Mouse (Mus musculus) hindbrain, postnatal 0 days (tissue): ENCODE results near the gene Gm28035. TPM values are rescaled to one million over a fixed set of nuclear protein-coding genes. Genes with fewer than 3 reads are reported as not detected.
A peak's percentile ranks its signal among the peaks of the same experiment; 100 is the strongest.

Experiments used
- ATAC-seq: fragments of 200-750 bp; cut with Nextera tagmentation; 2 replicates; pipeline ENCODE4 v1.8.0; 2017; ENCODE audit warnings: mild to moderate bottlenecking, moderate TSS enrichment, moderate library complexity
- DNase-seq: peaks from one replicate; pipeline ENCODE4 v3.0.0-alpha.2; 2015; ENCODE audit warnings: low spot score
- H3K27ac ChIP-seq: fragments of 300-500 bp; sonication (generic); 2 replicates; pipeline ENCODE4 v1.5.1; 2014; ENCODE audit warnings: mild to moderate bottlenecking
- H3K27me3 ChIP-seq: fragments of 300-500 bp; sonication (generic); 2 replicates; pipeline ENCODE4 v1.6.1; 2014; ENCODE audit warnings: low read length, mixed read lengths; ENCODE audit not compliant: insufficient read depth
- H3K36me3 ChIP-seq: fragments of 300-500 bp; sonication (generic); 2 replicates; pipeline ENCODE4 v1.6.1; 2014; ENCODE audit warnings: low read length, mixed read lengths; ENCODE audit not compliant: insufficient read depth
- H3K4me1 ChIP-seq: fragments of 300-500 bp; sonication (generic); 2 replicates; pipeline ENCODE4 v1.6.1; 2014; ENCODE audit warnings: antibody characterized with exemption, low read length, mixed read lengths; ENCODE audit not compliant: insufficient read depth
- H3K4me2 ChIP-seq: fragments of 300-500 bp; sonication (generic); 2 replicates; pipeline ENCODE4 v1.6.1; 2014; ENCODE audit warnings: low read depth, mild to moderate bottlenecking, low read length, moderate library complexity, mixed read lengths
- H3K4me3 ChIP-seq: fragments of 300-500 bp; sonication (generic); 2 replicates; pipeline ENCODE4 v1.5.1; 2014; ENCODE audit warnings: low read length
- H3K9ac ChIP-seq: fragments of 300-500 bp; sonication (generic); replicated peaks from 2 replicates; pipeline ENCODE4 v1.6.1; 2014; ENCODE audit warnings: mild to moderate bottlenecking, low read length, moderate library complexity, mixed read lengths
- H3K9me3 ChIP-seq: fragments of 300-500 bp; sonication (generic); 2 replicates; pipeline ENCODE4 v1.6.1; 2016; ENCODE audit warnings: low read length, mixed read lengths
- CTCF ChIP-seq: IDR thresholded peaks from 2 replicates; pipeline ENCODE4 v1.5.1; 2016; ENCODE audit warnings: antibody characterized with exemption, control low read depth, low read depth
- WGBS: fragments of 180-500 bp; shearing (Covaris S2); extraction: QIAGEN DNeasy Blood & Tissue Kit; methylation state at CpG from one replicate; pipeline ENCODE4 v1.1.7; 2014; 5-methylcytosine and 5-hydroxymethylcytosine counted together
- polyA plus RNA-seq: library from polyadenylated mRNA; unstranded; fragments of >200 nt; fragmentation: Nextera tagmentation; extraction: Ambion mirVana; gene quantifications from 2 replicates; pipeline ENCODE4 v1.2.1, GENCODE M21; 2015
- total RNA-seq: library from RNA; depleted of rRNA; stranded (reverse); fragments of >200 nt; gene quantifications from 2 replicates; pipeline ENCODE4 v1.2.3, GENCODE M21; 2014

The Gm28035 gene
- total and polyA plus RNA-seq, 2 experiments from 2014 or later = 0.31 to 15.1 TPM

DNA sequence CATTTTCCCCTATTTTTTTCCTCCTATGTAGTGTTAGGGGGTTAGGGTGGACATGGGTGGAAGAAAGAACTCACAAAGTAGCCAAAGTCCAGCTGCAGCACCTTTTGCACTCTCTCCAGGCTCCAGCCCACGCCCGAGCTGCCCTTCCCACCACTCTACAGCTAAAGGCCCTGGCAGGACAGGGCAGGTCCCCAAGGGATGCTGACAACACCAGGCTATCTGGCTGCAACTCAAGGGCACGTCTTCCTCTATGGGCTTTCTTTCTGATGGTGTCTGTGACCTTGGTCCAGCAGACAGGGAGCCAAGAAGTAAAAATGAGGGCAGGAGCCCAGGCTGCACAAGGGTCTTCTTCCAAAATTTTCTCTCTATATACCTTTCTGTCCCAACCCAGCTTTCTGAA lies 41.3 kb downstream of the Gm28035 start:
- no peak overlapping the region for H3K4me3 ChIP-seq
- ATAC-seq = no peak

DNA sequence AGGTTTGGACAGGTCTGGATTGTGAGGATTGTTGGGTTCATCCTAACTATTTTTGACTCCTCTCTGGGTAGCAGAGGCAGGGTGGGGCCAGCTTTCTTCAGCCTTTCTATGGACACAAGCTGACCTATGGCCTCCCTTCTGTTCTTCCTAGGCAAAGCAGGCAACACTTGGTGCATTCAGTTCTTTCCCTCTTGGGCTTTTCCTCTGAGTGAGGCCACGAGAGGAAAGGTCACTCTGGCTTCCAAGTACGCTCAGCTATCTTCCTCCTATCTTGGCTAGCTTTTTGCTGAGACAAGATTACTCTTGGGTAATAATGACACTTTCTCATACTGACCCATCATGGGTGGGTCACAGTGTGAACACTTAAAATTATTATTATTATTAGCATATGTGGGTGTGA lies 42.8 kb downstream of the Gm28035 start:
- TF ChIP-seq CTCF = no peak
- H3K9ac ChIP-seq = no peak overlapping the region
- no peak overlapping the region for H3K4me2 ChIP-seq
- WGBS = 87% methylated on average over 2 of the region's 2 CpGs
- H3K4me1 ChIP-seq = peaks cover 19% of the 10 kb centered on the region; the same call in 1 of the 2 replicates
- no peak overlapping the region for H3K4me3 ChIP-seq
- DNase-seq = no peak
- no peaks in the 10 kb centered on the region for H3K27me3 ChIP-seq
- H3K27ac ChIP-seq = no peak overlapping the region
- H3K36me3 ChIP-seq = no peaks in the 10 kb centered on the region
- H3K9me3 ChIP-seq = no peaks in the 10 kb centered on the region
- ATAC-seq = no peak

More for the DNA sequence above, 41.3 kb downstream of the Gm28035 start:
- no peak overlapping the region for H3K27ac ChIP-seq
- no peak overlapping the region for H3K9ac ChIP-seq
- no peaks in the 10 kb centered on the region for H3K36me3 ChIP-seq
- H3K27me3 ChIP-seq = no peaks in the 10 kb centered on the region
- WGBS = 78% methylated on average over 3 of the region's 3 CpGs
- H3K4me1 ChIP-seq = 0 out of 2 replicates have a peak, but pooled peaks cover 7% of the 10 kb centered on the region
- DNase-seq = no peak
- no peaks in the 10 kb centered on the region for H3K9me3 ChIP-seq
- H3K4me2 ChIP-seq = no peak overlapping the region
- no peak for TF ChIP-seq CTCF

DNA sequence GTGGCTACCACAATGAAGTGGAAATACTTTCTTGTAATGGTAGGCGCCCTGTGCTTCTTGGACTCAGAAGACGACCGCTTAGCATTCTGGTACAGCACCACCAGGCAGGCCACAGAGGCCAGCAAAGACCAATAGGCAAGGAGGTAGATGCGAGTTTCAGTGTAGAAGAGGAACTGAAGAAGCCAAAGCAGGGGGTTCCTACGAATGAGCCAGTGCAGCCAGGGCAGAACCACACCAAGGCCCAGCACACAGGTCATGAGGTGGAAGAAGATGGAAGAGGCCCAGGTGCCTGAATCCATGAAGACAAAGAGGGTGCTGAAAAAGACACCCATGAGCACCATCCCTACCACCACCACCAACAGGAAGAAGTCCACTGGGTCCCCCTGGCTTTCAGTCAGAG lies 44.6 kb downstream of the Gm28035 start:
- 93% methylated on average over 5 of the region's 5 CpGs for WGBS
- H3K9ac ChIP-seq = peak overlapping the region; percentile 88; the same call in 1 of the 2 replicates

DNA sequence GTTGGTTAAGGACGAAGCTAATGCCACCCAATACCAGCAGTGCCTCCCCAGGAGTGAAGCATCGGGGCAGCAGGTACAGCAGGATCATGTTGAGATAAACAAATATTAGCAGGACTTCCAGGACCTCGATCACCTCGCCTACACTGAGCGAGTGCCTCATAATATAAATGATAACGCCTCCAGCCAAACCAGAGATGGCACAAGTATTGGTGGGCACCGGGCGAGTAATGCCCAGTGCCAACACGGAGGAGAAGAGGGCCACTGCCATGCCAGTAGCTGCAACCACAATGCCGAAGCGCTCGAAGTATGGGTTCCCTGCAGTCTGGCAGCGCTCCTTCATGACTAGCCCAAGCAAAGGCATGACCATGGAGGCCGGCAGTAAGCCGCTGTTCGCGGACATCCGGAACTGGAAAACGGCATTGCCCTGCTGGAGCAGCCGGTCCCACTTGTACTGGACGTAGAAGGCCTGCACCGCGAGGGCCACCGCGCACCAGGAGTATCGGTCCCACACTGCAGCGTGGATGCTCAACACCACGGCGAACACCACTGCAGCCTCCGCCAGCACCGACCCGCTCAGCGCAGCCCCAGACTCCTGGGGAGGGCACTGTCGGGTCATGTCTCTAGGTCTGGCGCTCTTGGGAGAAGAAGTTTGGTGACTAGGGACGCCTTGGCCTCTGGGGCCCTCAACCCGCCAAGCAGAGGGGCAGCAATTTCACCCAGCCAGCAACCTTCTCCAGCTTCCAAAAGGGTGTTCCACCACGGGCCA lies 45.2 kb downstream of the Gm28035 start:
- no peaks in the 10 kb centered on the region for H3K36me3 ChIP-seq
- H3K4me2 ChIP-seq = peak overlapping the region; percentile 96
- DNase-seq (peak; percentile 2), ATAC-seq (peak; percentile 67)
- peak overlapping the region; percentile 88 for H3K9ac ChIP-seq
- H3K4me3 ChIP-seq = peak overlapping the region; percentile 91
- peaks cover 19% of the 10 kb centered on the region; the same call in 1 of the 2 replicates for H3K4me1 ChIP-seq
- H3K27me3 ChIP-seq = no peaks in the 10 kb centered on the region
- H3K27ac ChIP-seq = peak overlapping the region; percentile 56
- TF ChIP-seq CTCF = no peak
- 14% methylated on average over 38 of the region's 38 CpGs for WGBS
- H3K9me3 ChIP-seq = no peaks in the 10 kb centered on the region

More for the DNA sequence above, 44.6 kb downstream of the Gm28035 start:
- no peaks in the 10 kb centered on the region for H3K9me3 ChIP-seq
- H3K4me2 ChIP-seq = peak overlapping the region; percentile 96
- ATAC-seq (no peak), DNase-seq (no peak)
- no peak for TF ChIP-seq CTCF
- H3K4me3 ChIP-seq = peak overlapping the region; percentile 91
- H3K4me1 ChIP-seq = peaks cover 19% of the 10 kb centered on the region; the same call in 1 of the 2 replicates
- H3K27me3 ChIP-seq = no peaks in the 10 kb centered on the region
- no peaks in the 10 kb centered on the region for H3K36me3 ChIP-seq
- H3K27ac ChIP-seq = no peak overlapping the region

DNA sequence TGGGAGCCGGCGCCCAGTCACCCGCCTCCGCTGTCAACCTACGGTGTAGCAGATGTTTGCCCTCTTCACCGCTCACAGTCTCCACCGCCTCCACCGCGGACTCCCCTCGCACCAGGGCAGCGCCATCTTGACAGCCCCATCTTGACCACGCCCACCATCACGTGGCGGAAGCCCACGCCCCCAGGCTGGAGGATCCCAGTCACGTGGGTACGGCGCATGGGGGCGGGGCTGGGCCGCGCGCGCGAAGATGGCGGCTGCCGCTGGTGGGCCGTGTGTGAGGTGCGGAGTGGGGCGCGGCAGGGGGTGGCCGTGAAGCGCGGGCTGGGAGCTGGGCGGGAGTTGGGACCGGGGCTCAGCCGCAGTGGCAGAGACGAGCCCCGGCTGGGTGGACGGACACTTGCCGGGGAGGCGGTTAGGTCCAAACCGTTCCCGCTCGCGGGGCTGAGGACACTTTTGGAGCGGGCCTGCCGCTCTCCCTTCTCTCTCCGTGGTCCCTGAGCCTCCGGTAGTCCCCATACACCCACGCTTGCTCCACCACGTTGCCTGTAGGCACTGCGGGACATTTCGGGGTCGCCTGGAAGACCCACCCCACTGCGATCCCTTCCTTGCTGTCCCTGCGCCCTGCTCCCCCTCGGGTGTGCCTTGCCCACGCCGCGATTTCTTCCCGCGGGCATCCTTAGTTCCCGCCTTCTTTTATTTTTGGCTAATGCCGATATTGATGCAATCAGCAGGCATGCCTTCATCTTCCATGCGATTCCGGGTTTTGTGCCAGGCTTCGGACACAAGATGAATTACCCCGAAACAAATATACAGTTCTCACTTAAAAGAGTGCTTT lies 46.0 kb downstream of the Gm28035 start, which contains the start of the genes Dolk and Nup188:
Gene Dolk, minus strand, starts transcription at position 143 of the 835 bp plus-strand sequence.
Gene Nup188, plus strand, starts transcription at position 206 of the 835 bp plus-strand sequence.
- Histone ChIP-seq H3K36me3 (no peaks in the 10 kb centered on the region), H3K27me3 (no peaks in the 10 kb centered on the region), H3K27ac (peak within 1 kb of the TSS; percentile 72), H3K4me3 (peak within 1 kb of the TSS; percentile 91), H3K9ac (peak within 1 kb of the TSS; percentile 88), H3K4me2 (peak within 1 kb of the TSS; percentile 96), H3K4me1 (peaks cover 19% of the 10 kb centered on the region; the same call in 1 of the 2 replicates), H3K9me3 (no peaks in the 10 kb centered on the region)
- peak; percentile 98 for DNase-seq
- no peak for TF ChIP-seq CTCF
- under 1% methylated on average over 64 of the region's 68 CpGs for WGBS
- ATAC-seq = peak; percentile 97

DNA sequence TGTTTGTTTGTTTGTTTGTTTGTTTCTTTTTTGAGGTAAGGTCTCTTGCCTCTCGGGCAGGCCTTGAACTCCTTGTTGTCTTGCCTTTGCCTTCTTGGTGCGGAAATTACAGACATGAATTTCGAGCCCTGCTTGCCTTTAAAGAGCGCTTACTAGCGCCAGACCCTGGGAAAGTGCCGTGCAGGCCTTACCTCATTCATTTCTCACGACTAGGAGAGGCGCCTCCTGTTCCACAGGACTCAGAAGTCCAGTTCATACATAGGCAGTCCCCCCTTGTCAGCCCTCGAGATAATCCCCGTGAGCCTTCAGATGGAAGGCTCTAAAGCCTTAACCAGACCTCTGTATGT lies 46.6 kb downstream of the Gm28035 start:
- Histone ChIP-seq H3K27ac (peak overlapping the region; percentile 72; the same call in 1 of the 2 replicates), H3K9me3 (no peaks in the 10 kb centered on the region), H3K9ac (peak overlapping the region; percentile 88), H3K4me2 (peak overlapping the region; percentile 96), H3K27me3 (no peaks in the 10 kb centered on the region), H3K36me3 (no peaks in the 10 kb centered on the region), H3K4me1 (peaks cover 19% of the 10 kb centered on the region; the same call in 1 of the 2 replicates), H3K4me3 (peak overlapping the region; percentile 91)
- under 1% methylated on average over 10 of the region's 10 CpGs for WGBS
- TF ChIP-seq CTCF = peak; percentile 20; the same call in 1 of the 2 replicates
- DNase-seq (peak; percentile 58), ATAC-seq (no peak)
